Mouse (Mus musculus) testis, adult 2 months (tissue): ENCODE measurements around the gene Mthfd2l.

ENCODE experiments used
- CTCF ChIP-seq: fragments of 200-500 bp; IDR thresholded peaks from 2 replicates; pipeline ENCODE4 v1.5.1; 2012; ENCODE audit warnings: low read depth, mild to moderate bottlenecking, inconsistent platforms, low read length, moderate library complexity; ENCODE audit not compliant: control insufficient read depth, insufficient read depth, insufficient replicate concordance
- POLR2A ChIP-seq: fragments of 200-500 bp; IDR thresholded peaks from 2 replicates; pipeline ENCODE4 v1.6.1; 2012; ENCODE audit warnings: low read depth, mild to moderate bottlenecking, inconsistent platforms, low read length, moderate library complexity; ENCODE audit not compliant: control insufficient read depth

- TF ChIP-seq CTCF (no peak), POLR2A (no peak)
Observed at GRCm38 (mm10) chr5:91037756-91038155, 106.8 kb downstream of the Mthfd2l start.
